Mouse (Mus musculus) lung, adult 18-20 months (tissue): ENCODE measurements around the gene Nptn.
A peak's percentile ranks its signal among the peaks of the same experiment; 100 is the strongest.

Experiments
- DNase-seq, 2 experiments: peaks; one replicate each; pipeline ENCODE4 v3.0.0; 2022; ENCODE audit warnings: mixed read lengths in 2 of 2

The Nptn gene

DNA sequence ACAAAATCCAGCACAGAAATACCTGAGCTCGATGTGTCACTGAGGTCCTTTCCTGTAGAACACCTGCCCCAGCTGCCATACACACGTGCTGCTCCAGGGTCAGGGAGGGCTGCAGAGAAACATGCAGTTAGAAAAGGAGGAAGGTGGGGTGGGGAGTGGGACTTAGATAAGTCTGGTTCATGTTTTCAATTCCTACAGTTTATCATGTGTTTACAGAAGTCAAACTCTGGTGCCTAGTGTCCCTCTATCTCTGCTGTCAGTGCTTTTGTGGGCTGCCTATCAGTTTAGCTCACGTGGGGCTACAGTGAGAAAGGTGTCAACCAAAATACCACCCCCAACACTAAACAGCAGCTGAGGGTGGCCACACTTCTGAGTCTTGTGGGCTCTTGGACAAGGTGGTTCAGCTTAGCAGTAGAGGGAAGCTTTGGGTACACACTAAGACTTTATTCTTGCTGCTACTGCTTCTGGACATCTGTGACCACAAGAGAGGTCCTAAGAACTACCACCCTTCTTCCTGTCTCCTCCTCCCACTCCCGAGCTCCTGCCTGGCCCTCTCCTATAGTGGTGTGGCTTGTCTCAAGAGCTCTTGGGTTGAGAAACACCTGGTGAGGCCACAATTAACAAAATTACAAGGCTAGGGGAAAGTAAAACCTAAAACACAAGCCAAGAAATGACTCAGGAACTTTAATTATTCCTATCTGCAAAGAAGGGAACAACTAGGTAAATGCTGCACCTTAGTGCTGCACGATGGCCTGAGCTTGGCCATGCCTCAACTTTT lies 75.9 kb downstream of the Nptn start:
- peak in 1 of 2 experiments; percentile 50 for DNase-seq

DNA sequence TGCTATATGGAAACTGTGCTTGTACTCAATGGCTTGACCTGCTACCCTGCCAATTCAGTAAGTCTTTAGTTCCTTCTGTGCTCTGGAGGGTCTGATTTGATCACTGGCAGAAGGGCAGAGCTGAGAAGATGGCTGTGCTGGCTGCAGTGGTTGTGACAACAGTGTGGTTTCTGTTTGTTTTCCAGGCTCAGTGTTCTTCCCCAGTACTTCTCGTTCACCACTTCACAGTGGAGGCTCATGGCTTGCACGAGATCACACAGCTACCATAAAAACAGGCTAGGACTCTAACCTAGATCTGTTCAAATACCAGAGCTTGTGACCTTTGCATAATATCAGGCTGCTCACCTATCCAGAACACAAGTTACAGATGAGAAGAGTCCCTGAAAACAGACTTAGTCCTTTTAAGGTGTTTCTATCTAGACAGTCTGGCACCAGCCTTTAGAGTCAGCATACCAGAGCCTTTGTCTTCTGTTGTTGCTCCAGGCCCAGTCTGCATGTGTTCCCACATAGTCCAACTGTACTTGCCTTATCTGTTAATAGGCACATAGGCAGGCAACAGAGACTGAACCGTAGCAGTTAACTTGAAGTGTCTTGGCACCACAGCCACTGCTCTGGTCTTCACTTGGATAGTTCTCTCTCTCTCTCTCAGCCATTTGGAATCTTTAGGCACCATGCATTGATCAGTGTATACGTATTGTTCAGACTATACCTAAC lies 76.7 kb downstream of the Nptn start:
- no peak for DNase-seq

DNA sequence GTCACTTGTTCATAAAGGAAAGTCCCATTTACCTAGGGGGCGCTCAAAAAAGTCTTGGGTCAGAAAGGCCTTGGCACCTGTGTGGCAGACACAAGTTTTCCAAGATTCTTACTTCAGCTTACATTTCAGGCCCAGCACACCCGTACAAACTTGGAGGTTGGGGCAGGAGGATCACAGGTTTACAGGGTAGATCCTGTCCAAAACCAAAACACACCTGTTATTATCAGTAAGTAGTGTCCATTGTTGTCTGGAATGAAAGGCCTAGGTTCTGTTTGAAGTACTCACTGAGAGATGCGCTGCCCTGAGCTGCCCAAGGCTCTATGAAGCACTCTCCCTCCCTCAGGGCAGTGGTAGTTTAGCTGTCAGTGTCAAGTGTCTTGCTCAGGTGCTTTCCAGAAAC lies 77.3 kb downstream of the Nptn start:
- no peak for DNase-seq

DNA sequence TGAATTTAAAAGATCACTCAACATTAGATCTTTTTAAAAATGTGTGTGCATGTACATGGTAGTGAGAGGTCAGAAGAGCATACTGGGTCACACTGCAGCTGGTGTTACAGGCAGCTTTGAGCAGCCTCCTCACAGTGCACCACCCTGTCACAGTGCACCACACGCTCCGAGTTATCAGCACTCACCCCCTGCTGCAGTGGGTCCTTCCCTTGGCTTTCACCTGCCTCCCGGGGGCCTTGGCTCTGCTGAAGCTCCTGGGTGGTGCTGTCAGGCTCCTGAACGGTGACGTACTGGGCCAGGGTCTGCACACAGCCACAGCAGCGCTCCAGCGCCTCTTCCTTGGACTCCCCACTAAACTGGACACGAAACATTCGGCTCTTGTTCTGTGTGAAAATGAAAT lies 77.9 kb downstream of the Nptn start:
- DNase-seq = no peak

DNA sequence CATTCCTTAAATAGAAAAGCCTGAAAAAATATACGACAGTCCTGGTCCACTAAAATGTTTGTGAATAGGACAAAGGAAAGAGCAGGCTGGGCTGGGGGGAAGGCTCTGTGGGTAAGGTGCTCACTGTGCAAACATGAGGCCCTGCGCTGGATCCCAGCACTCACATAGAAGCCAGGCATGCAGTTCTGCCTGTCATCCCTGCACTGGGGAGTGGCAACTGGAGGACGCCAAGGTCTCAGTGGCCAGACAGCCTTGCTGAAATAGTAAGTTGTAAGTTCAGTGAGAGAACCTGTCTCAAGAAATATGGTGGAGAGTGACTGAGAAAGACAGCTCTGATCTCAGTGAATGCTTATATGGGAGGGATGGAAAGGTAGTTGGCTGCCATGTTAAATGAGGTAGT lies 78.6 kb downstream of the Nptn start:
- no peak for DNase-seq

DNA sequence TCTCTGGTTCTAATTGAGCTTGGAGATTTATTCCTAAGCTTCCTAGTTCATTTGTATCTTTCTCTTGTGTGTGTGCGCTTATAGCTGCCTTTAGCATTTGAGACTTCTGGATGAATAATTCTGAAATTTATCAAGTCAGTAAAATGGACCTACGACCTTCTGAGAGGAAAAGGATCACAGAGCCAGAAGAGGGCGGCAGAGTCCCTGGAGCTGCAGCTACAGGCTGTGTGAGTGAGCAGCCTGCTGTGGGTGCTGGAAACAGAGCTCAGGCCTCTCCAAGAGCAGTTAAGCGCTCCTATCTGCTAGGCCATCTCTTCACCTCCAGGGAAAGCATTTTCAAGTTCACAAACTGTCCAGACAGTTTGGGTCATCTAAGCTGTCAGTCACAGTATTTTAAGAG lies 80.0 kb downstream of the Nptn start:
- no peak for DNase-seq

DNA sequence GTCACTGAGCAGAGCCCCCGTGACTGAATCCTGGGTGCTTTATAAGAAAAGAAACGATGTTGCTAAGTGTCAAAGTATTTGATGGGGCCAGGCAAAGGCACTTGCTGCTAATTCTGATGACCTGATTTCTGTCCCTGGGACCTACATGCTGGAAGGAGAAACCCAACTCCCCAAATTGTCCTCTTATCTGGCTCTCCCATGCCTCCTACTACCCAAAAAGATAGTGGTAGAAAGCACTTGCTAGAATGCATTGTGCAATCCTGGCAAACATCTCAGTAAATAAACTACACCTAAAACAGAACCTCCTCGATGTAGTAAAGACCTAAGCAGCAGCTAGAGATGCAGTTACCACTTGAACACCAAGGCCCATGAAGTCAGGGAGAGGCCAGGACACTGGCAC lies 80.8 kb downstream of the Nptn start:
- no peak for DNase-seq

DNA sequence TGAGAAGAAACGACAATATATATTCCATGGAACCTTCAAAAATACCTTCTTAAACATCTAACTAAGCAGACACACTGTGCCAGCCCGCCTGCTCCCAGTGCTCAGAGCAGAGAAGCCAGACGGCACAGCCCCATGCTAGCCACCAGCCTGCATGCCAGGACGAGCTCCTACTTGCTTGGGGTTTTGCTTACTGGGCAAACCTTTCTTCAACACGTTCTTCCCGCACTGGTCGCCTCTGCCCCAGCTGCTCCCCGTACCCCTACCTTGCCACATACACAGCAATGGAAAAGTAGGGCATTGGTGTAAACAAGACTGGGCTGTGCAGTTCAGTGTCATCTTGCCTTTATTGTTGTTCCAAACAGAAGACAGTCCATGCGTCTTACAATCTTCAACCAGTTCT lies 83.5 kb downstream of the Nptn start:
- DNase-seq = no peak

DNA sequence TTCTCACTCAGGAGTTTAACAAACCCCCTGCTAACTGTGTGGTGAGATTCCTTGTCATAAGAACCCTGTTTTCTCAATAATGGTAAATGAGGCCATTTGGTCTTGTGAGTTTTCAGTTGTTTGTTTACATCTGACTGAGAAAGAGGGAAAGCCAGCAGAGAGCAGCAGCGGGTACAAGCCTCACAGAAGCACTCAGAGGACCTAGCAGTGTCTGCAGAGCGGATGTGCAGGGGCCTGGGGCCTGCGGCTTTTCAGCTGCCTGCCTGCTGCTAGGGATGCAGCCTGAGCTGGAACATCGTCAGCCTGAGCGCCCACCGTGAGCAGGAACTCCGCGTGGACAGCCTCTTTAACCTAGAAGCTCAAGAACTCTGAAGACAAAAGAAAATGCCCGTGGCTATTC lies 84.2 kb downstream of the Nptn start:
- DNase-seq = no peak

DNA sequence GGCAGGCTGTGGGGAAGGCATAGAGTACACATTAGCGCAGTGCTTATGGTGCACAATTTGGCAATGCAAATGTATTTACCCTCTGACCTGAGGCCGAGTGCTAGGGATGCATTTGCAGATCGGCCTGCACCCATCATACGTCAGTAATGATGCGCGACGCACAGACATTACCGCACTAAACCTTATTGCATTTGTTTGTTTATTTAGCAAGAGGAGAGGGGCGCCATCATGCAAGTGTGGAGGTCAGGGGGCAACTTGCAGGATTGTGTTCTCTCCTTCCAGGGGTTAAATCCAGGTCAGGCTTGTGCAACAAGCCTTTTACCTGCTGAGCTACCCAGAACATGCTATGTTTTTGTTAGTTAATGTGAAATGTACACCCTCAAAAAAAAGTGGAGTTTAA lies 85.2 kb downstream of the Nptn start:
- DNase-seq = no peak

DNA sequence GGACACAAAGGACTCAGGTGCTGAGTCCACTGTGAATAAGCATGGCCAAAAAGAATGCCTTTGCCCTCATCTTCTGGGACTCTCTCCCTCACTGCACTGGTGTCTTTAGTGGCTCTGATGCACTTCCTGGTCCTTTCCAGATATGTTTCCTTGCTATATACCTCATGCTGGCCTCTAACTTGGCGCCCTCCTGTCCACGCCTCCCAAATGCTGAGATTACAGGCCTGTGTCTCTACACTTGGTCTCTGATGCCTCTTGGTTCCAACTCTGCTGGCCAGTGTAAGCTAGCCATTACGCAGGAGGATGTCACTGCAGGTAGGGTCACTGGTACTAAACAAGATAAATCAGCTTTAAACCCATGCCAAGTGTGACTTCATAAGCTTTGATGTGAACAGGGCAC lies 86.1 kb downstream of the Nptn start:
- DNase-seq = no peak

DNA sequence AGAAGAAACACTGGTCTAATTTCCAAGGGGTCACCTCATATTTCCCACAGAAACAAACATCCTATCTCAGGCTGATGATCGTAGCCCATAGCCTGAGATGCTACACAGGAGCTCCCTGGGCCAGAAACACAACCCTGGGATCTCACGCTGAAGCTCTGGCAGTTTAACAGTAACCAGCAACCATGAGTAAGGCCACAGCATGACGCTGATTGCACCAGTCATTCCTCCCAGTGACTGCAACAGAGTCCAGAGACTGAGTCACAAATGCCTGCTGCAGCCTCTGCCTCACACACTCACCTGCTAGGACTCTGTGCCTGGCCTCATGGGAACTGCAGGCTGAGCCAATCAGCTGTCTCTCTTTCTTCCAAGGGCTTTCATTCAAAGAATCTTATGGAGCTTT lies 87.0 kb downstream of the Nptn start:
- DNase-seq = no peak

DNA sequence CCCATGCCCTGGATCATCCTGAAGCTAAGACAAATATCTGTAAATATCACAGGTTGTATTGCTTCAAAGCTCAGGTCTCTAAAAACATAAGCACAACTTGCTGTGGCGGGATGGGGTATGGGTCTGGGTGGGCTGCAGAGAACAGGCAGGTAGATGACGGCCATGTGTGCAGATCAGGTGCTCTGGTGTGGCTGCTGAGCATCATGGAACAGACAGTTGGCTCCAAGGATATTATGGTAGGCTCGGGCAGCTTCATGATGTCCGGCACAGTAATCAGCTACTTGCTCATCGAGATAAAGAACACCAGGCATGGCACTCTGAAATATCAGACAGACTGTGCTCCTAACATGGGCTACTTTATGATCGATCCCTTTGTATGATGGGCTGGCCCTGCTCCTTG lies 87.8 kb downstream of the Nptn start:
- DNase-seq = no peak

DNA sequence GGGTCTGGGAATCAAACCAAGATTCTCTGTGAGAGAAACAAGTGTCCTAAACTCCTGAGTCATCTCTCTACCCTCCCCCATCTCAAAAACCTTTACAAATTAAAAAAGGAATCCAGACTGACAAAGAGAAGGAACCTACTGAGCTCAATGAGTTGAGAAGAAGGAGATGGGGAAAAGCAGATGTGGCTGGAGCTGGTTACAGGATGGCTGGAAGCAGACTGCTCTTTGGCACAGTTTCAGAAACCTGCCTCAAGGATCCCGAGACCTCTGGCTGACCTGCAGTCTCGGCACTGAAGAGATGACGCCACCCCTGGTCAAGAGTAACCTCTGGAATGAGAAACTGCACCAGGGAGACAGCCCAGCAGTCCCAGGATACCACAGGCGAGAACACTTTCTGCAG lies 90.4 kb downstream of the Nptn start:
- peak; percentile 53 to 70 for DNase-seq

DNA sequence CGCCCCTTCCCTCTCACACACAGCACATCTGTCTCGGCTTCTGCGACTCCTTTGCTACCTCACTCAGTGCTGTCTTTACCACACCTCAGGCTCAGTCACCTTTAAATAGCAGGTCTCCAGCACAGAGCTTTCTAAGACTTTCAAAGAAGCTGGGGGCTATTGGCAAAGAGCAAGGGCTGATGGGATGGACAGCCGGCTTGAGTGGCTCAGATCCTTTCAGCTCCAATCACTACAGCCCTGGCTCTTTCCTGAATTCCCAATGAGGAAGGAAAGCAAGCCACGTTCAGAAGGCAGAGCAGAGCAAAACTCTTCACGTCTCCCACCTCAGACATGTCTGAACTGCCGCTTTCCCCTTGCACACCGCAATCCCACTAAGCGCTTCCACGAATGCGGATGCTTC lies 92.7 kb downstream of the Nptn start:
- DNase-seq = no peak

DNA sequence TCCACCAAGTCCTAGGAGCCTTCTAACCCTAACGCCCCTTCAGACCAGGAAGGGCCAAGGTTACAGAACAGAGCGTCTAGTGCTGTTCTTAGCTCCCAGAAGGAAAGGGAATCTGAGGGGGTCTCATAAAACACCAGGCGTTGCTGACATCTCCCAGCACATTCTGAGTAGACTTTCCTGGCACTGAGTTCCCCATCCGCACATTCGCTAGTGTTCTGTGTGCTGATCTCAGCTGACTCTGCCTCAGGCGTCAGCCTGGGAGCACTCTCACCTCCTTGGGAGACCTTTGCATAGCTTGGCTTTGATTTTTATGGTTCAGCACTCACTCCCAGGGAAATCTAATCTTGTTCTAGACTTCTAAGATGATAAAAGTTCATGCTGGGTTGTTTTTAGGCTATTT lies 93.3 kb downstream of the Nptn start:
- no peak for DNase-seq

DNA sequence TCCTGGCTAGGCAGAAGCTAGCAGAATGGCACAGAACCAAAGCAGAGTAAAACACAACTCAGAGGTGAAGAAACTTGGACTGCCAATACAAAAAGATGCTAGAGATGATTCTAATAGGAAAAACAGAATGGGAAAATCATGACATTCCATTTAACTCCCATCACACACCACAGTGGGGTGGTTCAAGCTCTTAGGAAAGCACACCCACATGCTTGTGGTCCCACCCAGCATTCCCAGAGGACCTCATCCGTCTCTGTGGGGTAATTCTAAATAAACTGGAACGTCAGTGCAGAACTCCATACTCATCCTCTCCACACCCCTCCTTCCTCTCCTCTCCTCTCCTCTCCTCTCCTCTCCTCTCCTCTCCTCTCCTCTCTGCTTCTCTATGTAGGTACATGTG lies 99.4 kb downstream of the Nptn start:
- no peak for DNase-seq

DNA sequence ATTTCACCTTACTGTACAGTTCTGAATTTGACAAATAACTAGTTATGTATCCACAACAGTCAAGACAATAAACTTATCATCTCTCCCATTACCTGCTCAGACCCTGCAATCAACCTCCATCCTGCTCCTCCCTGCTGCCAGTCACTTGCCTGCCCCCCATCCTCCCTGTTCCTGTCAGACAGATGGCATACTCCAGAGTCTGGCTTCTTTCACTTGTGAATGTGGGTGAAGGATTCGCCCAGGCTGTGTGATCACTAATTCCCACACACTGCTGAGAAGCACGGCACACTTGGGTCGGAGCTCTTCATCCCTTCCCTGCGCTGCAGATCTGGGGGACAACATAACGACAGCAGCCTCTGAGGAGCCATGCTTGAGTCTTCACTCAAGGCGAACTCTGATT lies 100.1 kb downstream of the Nptn start:
- DNase-seq = no peak

DNA sequence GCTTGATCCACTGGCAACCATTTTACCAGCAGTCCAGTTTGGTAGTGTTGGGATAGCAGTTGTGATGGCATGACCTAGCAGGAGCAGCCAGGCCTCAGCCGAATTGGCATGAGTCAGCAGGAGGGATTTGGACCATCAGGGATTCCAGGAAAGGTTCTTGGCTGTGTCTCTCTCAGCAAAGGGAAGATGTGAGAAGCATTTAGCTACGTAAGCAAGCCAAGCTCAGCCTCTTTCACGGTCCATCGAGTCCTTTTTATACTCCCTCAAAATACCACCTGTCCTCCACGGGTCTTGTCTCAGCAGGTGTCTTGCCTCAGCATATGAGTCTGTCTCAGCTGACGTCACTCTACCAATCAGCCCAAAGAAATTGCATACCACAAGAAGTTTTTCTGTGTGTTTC lies 101.3 kb downstream of the Nptn start:
- DNase-seq = no peak

DNA sequence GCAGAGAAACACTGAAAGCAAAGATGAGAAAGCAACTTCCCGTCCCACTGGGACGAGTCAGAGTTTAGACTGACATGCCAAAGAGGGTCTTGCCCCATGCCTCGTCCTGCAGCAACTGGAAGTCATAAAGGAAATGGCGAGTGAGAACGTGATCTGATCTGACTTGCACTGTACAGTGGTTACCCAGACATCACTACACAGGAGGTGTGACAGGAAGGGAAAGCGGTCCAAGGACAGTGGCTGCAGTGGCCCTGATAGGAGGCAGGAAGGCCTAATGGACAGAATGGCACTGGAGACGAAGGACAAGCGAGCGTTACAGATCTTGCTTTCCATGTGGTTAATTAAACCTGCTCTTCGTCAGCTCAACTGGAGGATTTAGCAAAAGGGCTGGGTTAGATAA lies 103.2 kb downstream of the Nptn start:
- DNase-seq = no peak

DNA sequence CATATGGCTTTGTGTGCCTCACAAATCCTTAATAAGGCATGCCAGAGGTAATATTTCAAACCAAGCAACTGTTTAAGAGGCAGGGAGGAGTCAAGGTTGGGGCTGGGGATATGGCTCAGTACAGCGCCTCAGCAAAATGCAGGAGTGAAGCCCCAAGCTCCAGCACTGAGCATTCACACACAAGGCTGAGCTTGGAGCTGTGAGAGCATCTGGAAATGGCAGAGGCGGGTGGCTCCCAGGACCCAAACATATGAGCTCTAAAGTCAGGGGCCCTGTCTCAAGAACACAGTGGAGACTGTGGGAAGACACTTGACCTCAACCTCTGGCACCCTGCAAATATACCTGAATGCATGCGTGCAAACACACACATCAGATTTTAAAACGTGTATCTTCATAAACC lies 106.0 kb downstream of the Nptn start:
- DNase-seq = no peak

DNA sequence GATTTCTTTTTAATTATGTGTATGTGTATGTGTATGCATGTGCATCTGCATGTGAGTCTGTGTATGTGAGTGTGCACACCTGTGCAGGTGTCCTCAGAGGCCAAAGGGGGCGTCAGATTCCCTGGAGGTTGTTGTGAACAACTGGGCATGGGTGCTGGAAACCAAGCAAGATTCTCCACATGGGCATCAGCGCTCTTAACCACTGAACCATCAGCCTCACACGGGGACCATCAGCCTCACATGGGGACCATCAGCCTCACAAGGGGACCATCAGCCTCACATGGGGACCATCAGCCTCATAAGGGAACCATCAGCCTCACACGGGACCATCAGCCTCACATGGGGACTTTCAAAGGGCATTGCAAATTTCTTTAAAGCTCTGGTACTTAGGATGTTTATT lies 108.7 kb downstream of the Nptn start:
- DNase-seq = no peak

DNA sequence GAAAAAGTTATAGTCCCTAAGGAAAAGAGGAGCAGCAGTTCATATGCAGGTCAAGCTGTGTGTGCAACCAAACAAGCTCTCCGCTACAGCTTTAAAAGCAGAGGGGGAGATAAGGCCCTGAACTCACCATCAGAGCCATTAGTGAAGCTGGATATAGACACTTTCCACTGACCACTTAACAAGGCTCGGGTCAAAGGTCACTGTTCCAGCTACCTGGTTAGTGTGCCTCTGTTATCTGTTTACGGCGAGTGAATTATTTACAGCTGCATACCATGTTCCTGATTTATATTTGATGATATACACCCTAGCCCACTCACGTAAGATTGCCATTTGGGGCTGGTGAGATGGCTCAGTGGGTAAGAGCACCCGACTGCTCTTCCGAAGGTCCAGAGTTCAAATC lies 109.4 kb downstream of the Nptn start:
- no peak for DNase-seq

DNA sequence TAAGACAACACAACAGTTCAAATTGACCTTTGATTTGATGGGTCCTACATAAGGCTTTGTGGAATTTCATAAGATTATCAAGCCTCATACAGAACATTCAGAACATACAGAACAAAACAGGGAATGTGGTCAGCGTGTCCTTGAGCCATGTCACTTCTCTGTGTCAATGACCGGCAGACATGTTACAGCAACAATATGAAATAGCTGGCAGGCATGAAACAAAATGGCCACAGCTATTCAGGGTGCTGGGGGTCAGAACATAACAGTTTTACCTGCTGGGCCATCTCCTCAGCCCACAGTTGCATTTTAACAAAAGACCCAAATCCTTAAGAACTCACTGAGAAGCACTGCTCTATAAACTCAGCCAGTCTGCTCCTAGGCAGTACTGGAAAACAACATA lies 116.4 kb downstream of the Nptn start:
- DNase-seq = no peak

DNA sequence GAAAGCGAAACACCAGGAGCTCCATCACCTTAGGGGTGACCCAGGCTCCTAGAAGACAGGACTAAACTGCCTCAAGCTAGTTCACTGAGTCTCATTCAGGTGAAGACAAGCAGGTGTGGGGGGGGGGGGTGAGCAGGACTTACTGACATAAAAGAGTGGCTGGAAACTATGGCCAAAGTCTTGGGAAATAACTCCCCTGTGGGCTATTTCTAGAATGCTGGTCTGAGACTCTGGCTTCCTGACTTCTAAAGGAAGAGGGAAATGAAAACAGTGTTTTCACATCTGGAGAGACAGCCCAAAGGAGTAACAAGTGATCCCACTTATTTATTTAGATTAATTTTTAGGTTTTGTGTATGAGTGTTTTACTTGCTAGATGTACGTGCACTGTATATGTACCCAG lies 119.7 kb downstream of the Nptn start:
- no peak for DNase-seq
